Mouse (Mus musculus) midbrain, embryonic 10.5 days (tissue): ENCODE data around the gene St3gal3. TPM values are rescaled to one million over a fixed set of nuclear protein-coding genes. Genes with fewer than 3 reads are reported as not detected.

Experiments
- DNase-seq: peaks from one replicate; pipeline ENCODE4 v3.0.0-alpha.2; 2017; ENCODE audit warnings: low spot score
- H3K27ac ChIP-seq: fragments of 300-500 bp; sonication (generic); replicated peaks from 2 replicates; pipeline ENCODE4 v1.5.1; 2016; ENCODE audit warnings: mild to moderate bottlenecking
- H3K27me3 ChIP-seq: fragments of 300-500 bp; sonication (generic); 2 replicates; pipeline ENCODE4 v1.6.1; 2016; ENCODE audit warnings: low read depth, mild to moderate bottlenecking; ENCODE audit not compliant: poor library complexity, severe bottlenecking
- H3K36me3 ChIP-seq: fragments of 300-500 bp; sonication (generic); 2 replicates; pipeline ENCODE4 v1.6.1; 2016; ENCODE audit warnings: mild to moderate bottlenecking, moderate library complexity
- H3K4me1 ChIP-seq: fragments of 300-500 bp; sonication (generic); 2 replicates; pipeline ENCODE4 v1.6.1; 2016
- H3K4me3 ChIP-seq: fragments of 300-500 bp; sonication (generic); 2 replicates; pipeline ENCODE4 v1.5.1; 2016; ENCODE audit warnings: mild to moderate bottlenecking, moderate library complexity
- H3K9me3 ChIP-seq: fragments of 300-500 bp; sonication (generic); replicated peaks from 2 replicates; pipeline ENCODE4 v1.6.1; 2016; ENCODE audit warnings: mild to moderate bottlenecking
- WGBS: fragments of 180-500 bp; shearing (Covaris S2); methylation state at CpG from one replicate; pipeline ENCODE4 v1.1.7; 2016; 5-methylcytosine and 5-hydroxymethylcytosine counted together
- polyA plus RNA-seq: library from polyadenylated mRNA; unstranded; fragments of >200 nt; fragmentation: Nextera tagmentation; extraction: Ambion mirVana; gene quantifications from 2 replicates; pipeline ENCODE4 v1.2.1, GENCODE M21; 2016

St3gal3 gene
- polyA plus RNA-seq, 1 experiment from 2014 or later = 7.3 TPM

DNA sequence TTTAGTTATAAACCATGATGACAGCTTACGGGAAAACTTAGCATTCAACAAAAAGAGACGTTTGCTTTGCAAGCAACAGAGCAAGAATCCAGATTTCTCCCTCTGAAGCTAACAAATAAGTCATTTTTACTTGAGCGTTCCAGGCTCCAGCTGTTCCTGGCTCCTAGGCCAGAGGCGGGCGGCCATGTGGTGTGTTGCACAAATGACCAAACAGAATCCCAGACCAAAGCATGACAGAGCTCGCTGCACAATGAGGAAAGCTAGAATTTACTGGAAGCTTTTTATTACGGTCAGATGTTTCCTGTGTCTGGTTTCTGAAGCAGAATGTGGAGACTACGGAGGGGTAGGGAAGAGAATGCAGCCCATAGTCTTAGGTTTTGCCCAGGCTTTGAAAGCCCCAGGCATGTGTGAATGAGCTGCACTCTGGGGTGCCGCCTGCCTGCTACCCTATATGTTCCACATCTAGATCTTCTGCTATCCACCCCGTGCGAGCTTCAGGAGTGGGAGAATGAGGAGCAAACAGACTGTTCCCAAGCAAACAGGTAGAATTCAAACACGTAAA, 76.5 kb downstream of the St3gal3 start:
- WGBS = 82% methylated on average over 12 of the region's 12 CpGs

GRCm38 (mm10) chr4:118057076-118057475, 77.6 kb downstream of the St3gal3 start:
- Histone ChIP-seq H3K4me1 (peaks cover 26% of the 10 kb centered on the region), H3K9me3 (no peaks in the 10 kb centered on the region), H3K4me3 (no peak overlapping the region), H3K27me3 (no peaks in the 10 kb centered on the region), H3K27ac (no peak overlapping the region), H3K36me3 (0 out of 2 replicates have a peak, but pooled peaks cover 6% of the 10 kb centered on the region)
- DNase-seq = no peak
- 84% methylated on average over 2 of the region's 2 CpGs for WGBS

More for the DNA sequence above, 76.5 kb downstream of the St3gal3 start:
- H3K9me3 ChIP-seq = no peaks in the 10 kb centered on the region
- H3K4me3 ChIP-seq = no peak overlapping the region
- no peak for DNase-seq
- H3K36me3 ChIP-seq = 0 out of 2 replicates have a peak, but pooled peaks cover 6% of the 10 kb centered on the region
- H3K27me3 ChIP-seq = no peaks in the 10 kb centered on the region
- H3K27ac ChIP-seq = no peak overlapping the region
- peaks cover 30% of the 10 kb centered on the region for H3K4me1 ChIP-seq

GRCm38 (mm10) chr4:118054615-118055014, 80.1 kb downstream of the St3gal3 start:
- Histone ChIP-seq H3K4me1 (peaks cover 16% of the 10 kb centered on the region), H3K27me3 (no peaks in the 10 kb centered on the region), H3K9me3 (no peaks in the 10 kb centered on the region), H3K27ac (no peak overlapping the region), H3K4me3 (no peak overlapping the region), H3K36me3 (0 out of 2 replicates have a peak, but pooled peaks cover 6% of the 10 kb centered on the region)
- no peak for DNase-seq
- WGBS = 84% methylated on average over 8 of the region's 8 CpGs

- no peaks in the 10 kb centered on the region for H3K27me3 ChIP-seq
- H3K4me3 ChIP-seq = no peak overlapping the region
- no peaks in the 10 kb centered on the region for H3K9me3 ChIP-seq
- DNase-seq = no peak
- H3K4me1 ChIP-seq = peaks cover 16% of the 10 kb centered on the region
- WGBS = 84% methylated on average over 6 of the region's 6 CpGs
- no peak overlapping the region for H3K27ac ChIP-seq
- H3K36me3 ChIP-seq = 0 out of 2 replicates have a peak, but pooled peaks cover 6% of the 10 kb centered on the region
Observed at GRCm38 (mm10) chr4:118053904-118054303, 80.8 kb downstream of the St3gal3 start.

- H3K27me3 ChIP-seq = no peaks in the 10 kb centered on the region
- no peak overlapping the region for H3K4me3 ChIP-seq
- no peak overlapping the region for H3K27ac ChIP-seq
- DNase-seq = no peak
- H3K36me3 ChIP-seq = 0 out of 2 replicates have a peak, but pooled peaks cover 6% of the 10 kb centered on the region
- H3K4me1 ChIP-seq = peaks cover 10% of the 10 kb centered on the region; the same call in 1 of the 2 replicates
- no peaks in the 10 kb centered on the region for H3K9me3 ChIP-seq
- WGBS = 86% methylated on average over 12 of the region's 12 CpGs
Observed at GRCm38 (mm10) chr4:118049606-118050302, 85.0 kb downstream of the St3gal3 start.

DNA sequence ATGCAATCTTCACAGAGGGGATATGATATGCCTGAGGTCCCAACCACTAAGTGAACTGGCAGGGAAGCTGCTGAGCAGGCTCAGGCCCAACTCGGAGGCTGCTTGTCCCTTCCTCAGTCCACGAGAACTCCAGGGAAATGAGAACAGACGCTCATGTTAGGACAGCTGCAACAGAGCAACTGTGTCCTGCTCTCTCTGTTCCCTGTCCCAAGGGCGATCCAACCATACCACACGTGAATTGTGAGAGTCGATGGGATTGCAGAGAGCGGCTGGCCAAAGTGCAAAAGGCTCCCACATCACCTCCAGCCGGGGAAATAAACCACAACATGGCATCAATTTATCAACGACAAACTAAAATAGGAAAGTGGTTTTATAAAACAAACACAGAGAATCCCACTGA, 90.2 kb downstream of the St3gal3 start:
- Histone ChIP-seq H3K9me3 (no peaks in the 10 kb centered on the region), H3K27me3 (no peaks in the 10 kb centered on the region), H3K4me1 (peaks cover 14% of the 10 kb centered on the region), H3K36me3 (no peaks in the 10 kb centered on the region), H3K4me3 (no peak overlapping the region), H3K27ac (no peak overlapping the region)
- no peak for DNase-seq
- WGBS = 77% methylated on average over 9 of the region's 9 CpGs

- H3K27me3 ChIP-seq = no peaks in the 10 kb centered on the region
- no peak overlapping the region for H3K4me3 ChIP-seq
- H3K9me3 ChIP-seq = no peaks in the 10 kb centered on the region
- no peak overlapping the region for H3K27ac ChIP-seq
- 91% methylated on average over 8 of the region's 8 CpGs for WGBS
- H3K36me3 ChIP-seq = no peaks in the 10 kb centered on the region
- DNase-seq = no peak
- H3K4me1 ChIP-seq = peaks cover 14% of the 10 kb centered on the region
Observed at GRCm38 (mm10) chr4:118043331-118044002, 91.2 kb downstream of the St3gal3 start.

DNA sequence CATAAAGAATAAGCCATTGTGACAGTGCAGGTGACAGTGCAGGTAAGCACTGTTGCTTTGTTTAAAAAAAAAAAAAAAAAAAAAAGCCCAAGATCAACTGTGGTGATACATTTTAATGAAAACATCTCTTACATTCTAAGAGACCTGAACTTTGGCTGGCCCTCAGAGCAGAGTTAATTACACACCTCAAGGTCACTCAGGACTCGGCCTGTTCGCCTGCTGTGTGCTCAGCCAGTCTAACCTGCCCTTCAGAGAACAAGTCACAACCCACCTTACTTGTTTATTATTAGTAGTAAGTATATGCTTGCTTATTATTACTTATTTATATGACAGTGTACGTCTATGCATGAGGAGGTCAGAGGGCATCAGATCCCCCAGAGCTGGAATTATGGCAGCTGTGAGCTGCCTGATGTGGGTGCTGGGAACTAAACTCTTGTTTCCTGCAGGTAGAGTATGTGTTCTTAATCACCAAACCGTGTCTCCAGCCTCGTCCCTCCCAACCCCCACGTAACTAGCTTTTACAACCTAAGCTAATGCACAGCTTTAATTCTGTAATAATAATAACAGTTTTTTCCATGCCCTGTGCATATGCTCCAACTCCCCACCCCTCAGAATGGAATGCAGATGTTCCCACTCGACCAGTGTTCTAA, 91.9 kb downstream of the St3gal3 start:
- no peak overlapping the region for H3K4me3 ChIP-seq
- peaks cover 16% of the 10 kb centered on the region for H3K4me1 ChIP-seq
- no peaks in the 10 kb centered on the region for H3K9me3 ChIP-seq
- H3K27ac ChIP-seq = no peak overlapping the region
- no peaks in the 10 kb centered on the region for H3K27me3 ChIP-seq
- H3K36me3 ChIP-seq = no peaks in the 10 kb centered on the region
- DNase-seq = no peak
- 83% methylated on average over 7 of the region's 7 CpGs for WGBS

DNA sequence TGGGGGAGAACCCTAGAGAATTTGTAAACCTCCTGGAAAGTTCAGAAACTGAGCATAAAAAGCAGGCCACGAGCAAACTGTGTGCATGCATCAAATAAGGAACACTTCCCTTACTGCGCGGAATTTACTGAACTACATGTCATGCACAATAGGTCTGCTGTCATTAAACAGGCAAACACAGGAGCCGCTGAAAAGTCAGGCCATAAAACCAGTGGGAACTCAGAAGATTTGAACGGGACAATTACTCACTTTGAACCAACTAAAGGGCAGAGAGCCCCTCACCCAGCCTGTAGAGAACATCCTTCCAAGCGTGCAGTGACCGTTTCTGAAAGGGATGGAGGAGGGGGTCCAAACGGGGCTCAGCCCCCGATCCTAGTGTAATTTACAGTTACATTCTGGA, 93.6 kb downstream of the St3gal3 start:
- Histone ChIP-seq H3K9me3 (no peaks in the 10 kb centered on the region), H3K4me3 (no peak overlapping the region), H3K27me3 (no peaks in the 10 kb centered on the region), H3K4me1 (peaks cover 24% of the 10 kb centered on the region), H3K27ac (0 out of 2 replicates have a peak overlapping the region, but pooled peaks have one; percentile 10), H3K36me3 (0 out of 2 replicates have a peak, but pooled peaks cover 4% of the 10 kb centered on the region)
- 85% methylated on average over 9 of the region's 9 CpGs for WGBS
- DNase-seq = no peak

- Histone ChIP-seq H3K9me3 (no peaks in the 10 kb centered on the region), H3K4me1 (peaks cover 24% of the 10 kb centered on the region), H3K4me3 (no peak overlapping the region), H3K36me3 (0 out of 2 replicates have a peak, but pooled peaks cover 4% of the 10 kb centered on the region), H3K27ac (0 out of 2 replicates have a peak overlapping the region, but pooled peaks have one; percentile 10), H3K27me3 (no peaks in the 10 kb centered on the region)
- DNase-seq = no peak
- WGBS = 82% methylated on average over 4 of the region's 4 CpGs
Observed at GRCm38 (mm10) chr4:118040650-118041049, 94.1 kb downstream of the St3gal3 start.

- Histone ChIP-seq H3K9me3 (no peaks in the 10 kb centered on the region), H3K27ac (no peak overlapping the region), H3K36me3 (0 out of 2 replicates have a peak, but pooled peaks cover 4% of the 10 kb centered on the region), H3K4me1 (peaks cover 20% of the 10 kb centered on the region), H3K27me3 (no peaks in the 10 kb centered on the region), H3K4me3 (no peak overlapping the region)
- 84% methylated on average over 5 of the region's 5 CpGs for WGBS
- no peak for DNase-seq
Observed at GRCm38 (mm10) chr4:118039964-118040363, 94.8 kb downstream of the St3gal3 start.

- 83% methylated on average over 1 of the region's 1 CpGs for WGBS
- no peak for DNase-seq
- Histone ChIP-seq H3K36me3 (0 out of 2 replicates have a peak, but pooled peaks cover 4% of the 10 kb centered on the region), H3K9me3 (no peaks in the 10 kb centered on the region), H3K4me3 (no peak overlapping the region), H3K27ac (no peak overlapping the region), H3K4me1 (peaks cover 18% of the 10 kb centered on the region), H3K27me3 (no peaks in the 10 kb centered on the region)
Observed at GRCm38 (mm10) chr4:118038023-118038422, 96.7 kb downstream of the St3gal3 start.
